Mouse (Mus musculus) spleen, postnatal 36 days (tissue): Measurements from ENCODE around the gene Chka.

Experiments used
- DNase-seq, 2 experiments: peaks; one replicate each; pipeline ENCODE4 v3.0.0; 2022; ENCODE audit warnings: low spot score in 2 of 2, mixed read lengths in 1 of 2

The Chka gene

DNA sequence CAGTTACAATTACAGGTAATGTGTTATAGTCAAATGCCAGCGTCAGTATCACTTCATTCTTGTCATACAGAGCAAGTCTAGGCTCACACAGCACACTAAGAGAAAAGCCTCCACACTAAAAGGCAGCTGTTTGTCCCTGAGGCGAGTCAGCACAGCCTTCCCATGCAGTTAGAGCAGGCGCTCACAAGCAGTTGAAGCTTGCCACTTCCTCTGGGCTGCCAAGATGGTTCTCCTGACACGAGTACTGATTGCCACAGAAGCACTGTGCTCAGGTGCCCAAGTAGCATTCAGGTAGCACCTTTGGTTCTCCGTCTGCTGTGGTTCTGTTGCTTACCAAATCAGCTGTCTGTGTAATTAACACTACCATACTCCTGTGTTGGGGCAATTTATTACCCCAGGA is 37.5 kb downstream of the Chka start:
- DNase-seq: no peak

DNA sequence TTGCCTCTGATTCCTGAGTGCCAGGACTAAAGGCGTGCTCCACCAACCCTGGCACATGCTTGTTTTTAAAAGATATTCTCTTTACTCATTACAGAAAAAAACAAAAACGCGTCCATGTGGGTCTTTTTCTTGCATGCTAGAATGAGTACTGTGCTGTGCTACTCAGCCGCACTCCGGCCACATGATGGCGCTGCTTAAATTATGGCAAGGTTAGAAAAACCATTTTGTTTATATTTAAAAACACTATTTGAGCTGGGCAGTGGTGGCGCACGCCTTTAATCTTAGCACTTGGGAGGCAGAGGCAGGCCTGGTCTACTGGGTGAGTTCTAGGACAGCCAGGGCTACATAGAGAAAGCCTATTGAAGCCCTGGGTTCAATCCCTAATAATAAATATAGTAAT is 38.6 kb downstream of the Chka start:
- DNase-seq: peak in 1 of 2 experiments; percentile 43

DNA sequence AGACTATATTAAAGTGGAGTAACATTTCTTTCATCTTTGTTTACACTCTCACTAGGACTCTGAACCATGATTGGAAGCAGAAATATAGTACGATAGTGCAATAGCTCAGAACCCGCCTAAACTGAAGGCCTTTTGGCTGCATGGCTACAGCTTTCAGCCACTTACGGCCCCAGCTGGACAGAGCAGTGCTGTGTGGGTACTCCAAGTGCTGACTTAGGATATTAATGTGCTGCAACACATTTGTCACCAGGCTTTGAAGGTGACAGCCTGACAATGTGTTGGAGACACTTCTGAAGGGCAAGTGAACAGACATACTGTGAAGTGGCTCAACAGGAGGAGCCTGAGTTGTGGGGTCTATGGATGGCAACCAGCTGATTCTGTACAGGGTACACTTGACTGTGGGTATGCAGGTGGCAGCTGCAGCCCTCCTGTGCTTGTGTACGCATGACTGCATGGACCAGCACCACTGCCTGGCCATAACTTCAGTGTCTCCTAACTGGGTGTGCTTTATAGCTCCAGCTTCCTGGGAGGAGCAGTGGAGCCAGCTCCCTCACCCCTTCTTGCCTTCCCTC is 42.1 kb downstream of the Chka start:
- no peak for DNase-seq

DNA sequence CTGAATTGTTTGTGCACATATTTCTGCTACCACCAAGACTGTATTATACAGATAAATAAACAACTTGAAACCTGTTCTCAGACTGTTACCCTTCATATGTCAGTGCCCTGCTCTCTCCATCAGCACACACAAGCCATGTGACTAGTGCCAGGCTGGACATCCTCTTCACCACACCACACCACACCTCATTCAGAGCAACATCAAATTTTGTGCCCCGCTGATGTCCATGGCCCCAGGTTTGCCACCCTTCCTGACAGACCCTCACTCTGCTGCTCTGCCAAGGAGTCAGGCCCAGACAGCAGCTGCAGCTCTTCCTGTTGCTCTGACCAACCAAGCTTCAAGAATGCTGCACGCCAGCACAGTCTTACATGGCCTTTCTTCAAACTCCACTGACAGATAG is 42.7 kb downstream of the Chka start:
- no peak for DNase-seq

DNA sequence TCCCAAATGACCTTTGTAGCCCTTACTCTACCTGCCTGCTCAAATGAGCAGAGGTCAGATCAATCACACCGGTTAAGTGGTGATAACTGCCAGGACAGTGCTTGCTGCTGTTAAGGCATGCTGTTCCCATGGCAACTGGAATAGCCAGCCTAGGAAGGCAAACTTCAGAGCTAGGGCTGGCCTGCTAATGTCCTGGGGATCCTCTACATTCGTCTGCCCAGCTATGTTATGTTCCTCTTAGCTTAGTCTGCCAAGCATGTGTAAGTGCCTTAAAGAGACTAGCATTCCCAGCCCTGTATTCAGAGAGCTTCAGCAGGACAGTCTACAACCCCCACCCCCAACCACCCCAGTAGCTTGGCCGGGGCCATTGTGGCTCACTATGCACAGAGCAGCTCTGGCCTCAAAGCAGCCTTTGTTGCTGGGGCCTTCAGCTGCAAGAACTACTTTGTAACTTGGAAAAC is 43.6 kb downstream of the Chka start:
- DNase-seq: no peak

DNA sequence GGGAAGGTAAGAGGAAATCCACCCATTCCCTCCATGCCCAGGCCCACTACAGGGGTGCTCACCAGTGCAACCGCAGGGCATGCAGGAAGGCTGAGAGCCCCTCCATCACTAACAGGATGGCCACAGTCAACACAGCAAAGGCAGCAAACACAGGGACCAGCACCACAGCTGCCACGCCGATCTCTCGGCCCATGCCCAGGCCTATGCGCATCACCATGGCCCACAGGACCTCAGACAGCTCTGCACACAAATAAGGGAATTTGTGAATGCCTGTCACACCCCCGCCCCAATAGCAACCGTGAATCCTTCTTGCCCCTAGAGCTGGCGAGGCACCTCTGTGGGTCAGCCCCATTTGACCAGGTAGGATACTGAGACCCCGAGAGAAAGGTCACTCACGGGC is 44.6 kb downstream of the Chka start:
- DNase-seq: no peak

DNA sequence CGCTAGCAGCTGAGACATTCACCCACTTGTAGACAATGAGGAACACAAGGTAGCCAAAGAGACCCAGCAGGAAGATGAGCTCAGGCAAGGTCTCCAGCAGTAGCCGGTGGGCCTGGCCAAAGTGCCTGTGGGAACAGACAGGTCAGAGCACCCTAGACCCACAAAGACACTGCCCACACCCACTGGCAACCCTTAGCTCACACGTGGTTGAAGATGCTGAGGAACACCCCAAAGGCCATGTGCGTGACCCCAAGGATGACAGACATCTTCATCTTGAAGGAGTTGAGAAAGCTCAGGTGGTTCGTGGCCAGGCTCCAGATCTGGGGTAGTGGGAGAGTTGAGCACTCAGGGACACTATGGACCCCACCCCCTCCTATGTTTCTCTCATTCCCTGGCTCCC is 46.0 kb downstream of the Chka start:
- DNase-seq: no peak

DNA sequence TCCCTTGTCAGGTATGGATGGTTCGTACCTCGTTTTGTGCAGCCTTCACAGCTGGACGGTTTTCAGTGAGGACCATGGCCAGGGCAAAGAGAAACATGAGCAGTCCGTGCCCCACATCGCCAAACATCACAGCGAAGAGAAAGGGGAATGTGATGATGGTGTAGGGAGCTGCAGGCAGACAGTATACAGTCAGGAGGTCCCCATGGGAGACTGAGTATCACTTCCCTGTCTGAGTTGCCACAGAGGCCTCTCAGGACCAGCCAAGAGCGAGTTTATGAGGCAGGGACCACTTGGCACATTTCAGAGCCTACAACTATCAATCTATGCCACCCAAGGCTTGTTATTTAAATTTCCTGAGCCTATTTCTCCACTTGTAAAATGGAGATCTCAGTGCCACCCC is 47.4 kb downstream of the Chka start:
- peak; percentile 67 to 71 for DNase-seq

DNA sequence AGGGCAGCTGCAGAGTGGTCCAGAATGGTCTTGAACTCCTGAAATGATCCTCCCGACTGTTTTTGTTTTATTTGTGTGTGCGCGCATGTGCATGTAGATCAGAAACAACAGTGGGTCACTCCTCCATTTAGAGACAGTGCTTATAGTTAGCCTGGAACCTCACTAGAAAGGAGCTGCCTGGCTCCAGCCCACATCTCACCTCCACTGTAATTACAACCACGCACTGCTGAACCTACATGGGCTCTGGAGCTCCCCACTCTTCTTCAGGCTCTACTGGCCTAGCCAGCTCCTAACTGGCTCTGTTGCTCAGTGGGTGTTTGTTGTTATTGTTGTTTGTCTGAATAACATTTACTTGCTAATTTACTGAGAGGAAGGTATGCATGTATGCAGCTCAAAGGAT is 48.0 kb downstream of the Chka start:
- no peak for DNase-seq

DNA sequence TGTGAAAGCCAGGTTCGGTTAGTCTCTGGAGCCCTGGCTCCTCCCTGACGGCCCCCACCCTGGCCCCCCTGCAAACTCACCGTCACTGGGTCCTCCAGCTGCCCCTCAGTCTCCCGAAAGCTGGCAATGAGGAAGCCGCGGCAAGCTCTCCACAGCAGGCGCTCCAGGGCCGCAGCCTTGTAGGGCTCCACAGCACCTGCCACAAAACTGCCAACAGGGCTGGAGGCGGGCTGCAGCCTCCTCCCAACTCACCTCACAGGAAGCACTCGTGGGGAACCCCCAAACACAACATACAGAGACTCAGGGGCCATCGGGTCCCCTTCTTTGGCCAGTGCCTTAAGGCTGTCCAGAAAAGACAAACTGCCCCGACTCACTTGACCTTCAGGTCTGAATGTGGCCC is 51.4 kb downstream of the Chka start:
- no peak for DNase-seq

DNA sequence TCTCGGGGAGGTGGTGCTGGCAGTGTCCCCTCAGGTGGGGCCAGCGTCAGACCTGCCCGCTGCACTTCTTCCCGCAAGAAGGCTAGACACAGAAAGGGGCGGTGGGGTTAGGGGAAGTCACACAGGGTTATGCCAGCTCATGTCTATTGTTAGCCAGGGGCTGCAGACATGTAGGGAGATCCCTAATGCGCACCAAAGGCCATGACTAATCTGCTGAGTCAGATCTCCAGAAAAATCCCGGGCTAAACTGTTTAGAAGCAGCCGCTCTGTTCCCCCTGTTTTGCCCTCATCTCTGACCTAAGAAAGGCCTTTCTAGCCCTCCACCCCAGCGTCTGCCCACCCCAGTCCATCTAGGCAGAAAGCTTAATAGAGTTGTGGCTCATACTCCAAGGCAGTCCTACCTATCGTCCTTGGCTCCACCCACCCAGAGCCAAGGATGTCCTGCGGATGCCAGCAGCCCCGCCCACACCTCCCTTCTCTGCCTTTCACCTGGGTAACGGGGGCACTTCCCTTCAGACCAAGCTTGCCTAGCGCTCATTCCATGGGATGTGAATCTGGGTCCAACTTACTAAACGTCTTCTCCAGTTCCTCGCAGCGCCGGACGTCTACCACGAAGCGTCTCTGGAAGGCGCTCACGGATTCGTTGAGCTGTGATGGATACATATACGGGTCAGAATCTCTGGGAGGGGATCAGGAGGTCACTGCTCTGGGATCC is 52.2 kb downstream of the Chka start:
- DNase-seq: no peak

DNA sequence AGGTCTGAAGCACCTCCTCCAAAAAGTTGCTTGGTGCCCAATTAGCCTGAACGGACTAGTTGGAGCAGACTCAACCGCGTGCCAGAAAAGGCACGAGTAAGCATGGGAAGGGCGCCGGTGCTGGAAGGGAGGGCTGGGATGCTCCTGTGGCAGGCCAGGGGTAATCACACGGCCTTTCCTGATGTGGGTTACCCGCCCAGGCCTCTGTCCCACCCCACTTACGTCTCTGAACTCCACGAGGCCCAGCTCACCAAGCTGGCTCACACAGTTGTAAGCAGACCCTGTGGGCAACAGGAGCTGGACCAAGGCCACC is 52.7 kb downstream of the Chka start:
- DNase-seq: no peak

DNA sequence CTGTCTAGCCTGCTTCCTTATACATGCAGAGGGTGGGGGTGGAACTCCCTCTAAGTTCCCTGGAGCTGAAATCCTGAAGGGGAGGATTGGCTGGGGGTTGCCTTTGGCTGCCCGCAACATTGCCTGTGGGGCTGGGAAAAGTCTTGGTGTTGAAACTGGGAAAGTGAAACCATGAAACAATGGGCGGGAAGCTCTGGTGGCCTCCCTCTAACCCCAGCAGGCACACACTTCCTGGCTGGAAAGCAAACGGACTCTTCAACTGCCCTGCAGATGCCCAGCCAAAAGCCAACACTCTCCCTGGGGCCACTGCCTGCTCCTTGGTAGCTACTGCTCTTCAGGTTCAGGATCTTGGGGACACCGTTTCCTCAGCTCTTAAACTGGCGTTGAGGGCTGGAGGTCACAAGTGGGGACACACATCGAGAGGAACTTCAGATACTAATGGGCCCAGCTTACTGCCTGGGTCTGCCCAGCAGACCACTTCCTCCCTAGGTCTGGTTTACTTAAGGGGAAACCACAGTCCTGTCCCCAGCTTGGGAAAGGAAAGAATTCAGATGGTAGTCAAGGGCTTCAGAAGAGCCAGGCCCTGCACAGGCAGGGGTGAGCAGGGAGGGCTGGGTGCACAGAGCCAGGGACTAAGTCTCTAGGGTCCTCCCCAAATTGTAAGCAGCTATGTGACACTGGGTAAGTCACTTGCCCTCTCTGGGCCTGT is 53.8 kb downstream of the Chka start:
- peak in 1 of 2 experiments; percentile 45 for DNase-seq

DNA sequence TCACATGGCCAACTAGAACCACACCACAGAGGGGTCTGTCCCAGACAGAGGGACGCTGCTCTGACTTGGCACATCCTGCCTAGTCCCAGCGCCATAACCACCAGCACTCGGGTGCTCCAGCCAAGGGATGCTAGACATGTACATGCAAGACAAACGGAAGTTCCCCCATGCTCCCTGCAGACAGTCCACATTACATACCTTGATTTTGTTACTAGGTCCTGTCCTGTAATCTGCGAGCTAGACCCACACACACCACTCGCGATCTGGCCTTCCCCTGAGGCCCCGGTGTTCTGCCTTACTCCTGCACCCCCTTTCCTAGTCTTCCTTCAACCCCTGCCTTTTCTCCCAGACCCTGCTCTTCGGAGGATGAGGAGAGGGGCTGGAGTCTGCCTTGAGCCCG is 54.8 kb downstream of the Chka start:
- no peak for DNase-seq

DNA sequence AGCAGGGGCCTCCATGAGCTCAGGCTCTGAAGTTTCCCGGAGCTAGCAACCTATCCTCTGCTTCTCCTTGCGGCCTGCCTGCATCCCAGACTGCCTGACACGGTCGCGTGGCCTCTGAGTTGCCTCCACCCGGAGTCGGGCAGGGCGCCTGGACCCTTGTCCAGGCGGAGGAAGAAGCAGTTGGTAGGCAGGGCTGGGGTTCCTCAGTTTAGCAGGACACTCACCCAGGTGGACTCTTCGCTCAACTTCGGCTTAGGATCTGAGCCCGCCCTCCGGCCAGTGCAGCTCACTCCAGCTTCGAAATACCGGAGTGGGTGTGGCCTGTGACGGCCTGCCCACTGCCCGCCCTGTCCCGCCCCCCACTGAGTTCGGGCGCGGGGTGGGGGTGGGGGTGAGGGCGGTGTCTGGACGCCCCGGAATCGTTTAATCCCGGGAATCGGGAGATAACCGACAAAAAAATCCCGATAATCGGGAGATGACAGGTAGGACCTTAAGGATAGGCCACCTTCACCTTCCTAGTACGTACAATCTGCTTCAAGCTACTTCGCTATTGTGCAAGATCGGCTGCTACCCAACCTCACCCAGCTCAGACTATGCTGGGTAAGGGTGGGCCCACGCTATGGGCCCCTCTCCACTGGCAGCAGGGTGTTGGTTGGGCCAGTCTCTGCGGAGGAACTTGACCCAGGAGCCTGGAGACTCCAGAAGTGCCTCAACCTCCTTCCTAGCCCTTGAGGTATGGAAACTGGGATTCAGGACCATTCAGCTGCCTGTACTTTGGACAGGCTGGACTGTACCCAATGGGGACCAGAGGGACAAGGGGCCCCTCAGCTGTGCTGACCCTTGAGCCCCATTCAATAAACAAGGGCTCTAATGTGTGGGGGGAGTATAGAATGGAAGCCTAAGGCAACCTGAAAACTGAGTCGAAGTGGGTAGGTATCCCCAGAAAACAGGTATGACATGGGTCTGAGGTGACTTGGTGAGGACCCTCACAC is 55.5 kb downstream of the Chka start, which contains the start of gene Tcirg1:
Tcirg1 (minus strand) TSS at position 339 of the 992 bp plus-strand sequence.
- peak; percentile 77 to 78 for DNase-seq

DNA sequence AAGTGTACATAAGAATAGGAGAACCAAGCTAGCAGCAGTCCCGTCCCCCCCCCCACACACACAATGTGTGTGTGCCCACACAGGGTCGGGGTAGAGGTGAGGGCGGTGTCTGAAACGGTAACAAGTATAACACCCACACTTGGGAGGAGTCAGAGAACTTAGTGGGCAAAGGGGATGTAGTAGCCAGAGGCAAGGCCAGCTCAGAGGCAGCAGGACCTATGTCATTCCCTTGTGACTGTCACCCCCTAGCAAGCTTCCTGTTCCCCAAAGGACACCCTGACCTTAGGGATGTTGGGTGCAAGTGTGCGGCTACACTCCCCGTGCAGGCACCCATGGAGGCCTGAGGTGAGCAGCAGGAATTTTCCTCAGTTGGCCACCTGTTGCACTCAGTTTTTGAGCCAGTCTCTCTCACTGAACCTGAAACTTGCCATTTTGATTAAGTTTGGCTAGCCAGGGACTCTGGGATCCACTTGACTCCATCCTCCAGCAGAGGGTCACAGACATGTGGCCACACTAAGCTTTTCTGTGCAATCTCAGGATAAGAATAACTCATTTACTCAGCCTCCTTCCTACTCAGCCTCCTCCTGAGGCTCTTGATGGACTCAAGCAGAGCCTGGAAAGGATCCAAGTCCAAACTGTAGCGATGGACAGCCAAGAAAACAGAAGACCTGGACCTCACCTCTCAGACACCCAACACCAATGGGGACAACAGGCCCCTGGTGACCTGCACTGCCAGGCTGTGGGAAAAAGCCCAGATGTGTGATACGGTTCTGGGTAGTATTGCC is 56.5 kb downstream of the Chka start:
- no peak for DNase-seq

DNA sequence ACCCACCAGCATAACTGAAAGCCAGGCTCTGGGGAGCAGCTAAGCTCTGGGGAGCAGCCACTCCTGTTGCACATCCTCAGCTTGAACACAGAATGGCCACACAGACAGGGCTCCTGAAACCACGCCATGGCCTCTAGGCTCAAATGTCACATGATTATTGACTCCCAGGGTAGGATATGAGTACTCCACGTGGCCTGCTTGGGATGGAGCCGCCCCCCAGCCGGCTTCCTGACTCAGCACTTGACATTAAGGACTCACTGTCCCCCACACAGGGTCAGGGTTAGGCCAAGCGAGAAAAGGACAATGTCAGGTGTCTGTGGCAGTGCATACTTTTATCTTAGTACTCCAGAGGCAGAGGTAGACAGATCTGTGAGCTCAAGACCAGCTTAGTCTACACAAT is 58.6 kb downstream of the Chka start:
- no peak for DNase-seq

DNA sequence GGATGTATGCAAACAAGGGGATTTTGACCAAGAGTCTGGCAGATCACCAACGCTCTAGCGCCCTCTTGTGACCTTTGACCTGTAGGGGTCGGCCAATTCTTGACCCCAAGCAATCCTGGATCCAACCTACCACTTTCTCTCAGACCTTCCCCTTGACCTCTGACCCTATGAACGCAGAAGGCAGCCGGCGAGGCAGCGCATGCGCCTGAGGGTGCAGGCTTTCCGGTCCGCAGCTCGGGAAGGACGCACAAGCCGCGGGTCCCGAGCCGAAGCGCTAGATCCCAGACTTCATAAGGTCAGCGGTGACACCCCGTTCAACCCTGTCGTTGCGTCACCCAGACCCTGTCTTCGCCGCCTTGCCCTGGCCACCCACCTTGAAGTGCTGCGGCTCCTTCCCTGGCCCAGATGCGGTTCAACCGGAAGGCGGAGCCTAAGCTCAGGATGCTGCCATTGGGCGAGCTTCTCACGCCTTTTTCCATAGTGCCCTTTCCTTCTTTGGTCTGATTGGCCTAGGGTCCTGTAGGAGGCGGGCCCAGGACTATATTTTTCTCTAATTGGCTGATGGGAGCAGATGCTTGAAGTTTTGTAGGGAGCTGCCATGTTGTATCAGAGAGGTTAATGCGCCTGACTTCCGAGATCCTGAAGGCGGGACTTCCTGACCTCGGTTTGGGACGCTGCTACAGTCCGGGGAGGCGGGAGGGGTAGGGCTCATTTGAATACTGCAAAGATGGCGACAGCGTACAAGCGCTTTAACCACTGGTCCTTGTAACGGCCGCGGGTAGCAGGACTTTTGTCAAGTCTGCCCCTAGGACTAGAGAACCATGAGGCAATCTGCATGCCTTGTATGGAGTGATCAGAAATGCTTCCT is 61.0 kb downstream of the Chka start, which contains the start of gene Ndufs8:
Ndufs8 (minus strand) TSS at position 438 of the 868 bp plus-strand sequence.
- DNase-seq: peak; percentile 96 to 98

DNA sequence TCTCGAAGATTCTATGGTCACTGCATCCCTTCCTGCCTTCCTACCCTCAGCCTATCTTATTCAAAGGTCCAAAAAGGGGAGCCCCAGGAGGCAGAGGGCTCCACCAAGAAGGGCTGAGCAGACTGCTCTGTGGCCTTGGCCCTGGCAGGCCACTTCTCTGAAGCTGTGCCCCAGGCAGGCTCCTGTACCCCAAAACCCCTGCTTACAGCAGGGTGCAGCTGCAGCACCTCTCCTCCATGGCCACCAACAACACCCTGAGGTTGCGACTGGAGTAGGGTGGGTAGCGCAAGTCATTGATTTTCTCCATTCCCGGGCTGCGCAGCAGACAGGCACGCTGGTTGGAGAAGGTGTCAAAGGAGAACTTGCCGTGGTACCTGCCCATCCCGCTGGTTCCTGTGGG is 62.1 kb downstream of the Chka start:
- no peak for DNase-seq

DNA sequence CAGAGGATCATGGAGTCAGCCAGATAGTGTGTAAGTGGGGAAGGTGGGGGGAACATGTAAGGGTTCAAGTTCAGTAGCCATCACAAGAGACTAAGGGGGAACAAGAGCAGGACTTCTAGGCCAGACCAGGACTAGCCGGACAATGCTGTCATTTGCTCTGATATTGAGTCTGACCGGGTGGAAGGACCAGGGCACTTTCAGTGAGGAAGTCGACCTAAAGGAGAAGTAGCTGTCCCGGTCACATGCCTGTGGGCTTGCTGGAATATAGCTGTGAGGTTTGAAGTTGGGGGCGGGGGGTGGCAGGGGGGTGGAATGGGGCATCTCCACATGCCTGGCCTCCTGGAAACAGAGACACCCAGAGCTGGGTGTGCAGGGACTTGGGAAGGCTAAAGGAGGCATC is 63.0 kb downstream of the Chka start:
- DNase-seq: no peak
